Mouse (Mus musculus) kidney, adult 8-10 months (tissue): ENCODE results near the gene Olfr868.

Experiments
- DNase-seq, 2 experiments: peaks; one replicate each; pipeline ENCODE4 v3.0.0; 2022

Olfr868 gene

DNA sequence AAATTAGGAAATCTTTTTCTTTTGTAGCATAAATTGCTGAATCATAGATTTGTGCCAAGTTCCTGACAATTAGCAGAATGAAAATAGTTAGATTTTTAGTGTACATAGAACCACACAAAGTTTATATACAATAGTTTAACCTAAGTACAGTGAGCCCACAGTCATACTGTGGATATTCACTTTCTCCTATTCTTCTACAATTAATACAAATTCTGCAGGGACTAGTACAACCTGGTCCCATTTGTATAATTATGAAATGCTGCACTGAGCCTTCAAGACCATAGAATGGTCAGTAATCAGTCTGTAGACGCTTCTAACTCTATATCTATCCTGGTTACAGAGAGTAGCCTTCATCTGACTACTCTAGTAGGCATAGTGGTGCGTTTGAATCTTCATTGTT is at the start of gene Olfr868:
Gene Olfr868 (plus strand): TSS at position 301 of the 400 bp plus-strand sequence.
- DNase-seq = no peak

DNA sequence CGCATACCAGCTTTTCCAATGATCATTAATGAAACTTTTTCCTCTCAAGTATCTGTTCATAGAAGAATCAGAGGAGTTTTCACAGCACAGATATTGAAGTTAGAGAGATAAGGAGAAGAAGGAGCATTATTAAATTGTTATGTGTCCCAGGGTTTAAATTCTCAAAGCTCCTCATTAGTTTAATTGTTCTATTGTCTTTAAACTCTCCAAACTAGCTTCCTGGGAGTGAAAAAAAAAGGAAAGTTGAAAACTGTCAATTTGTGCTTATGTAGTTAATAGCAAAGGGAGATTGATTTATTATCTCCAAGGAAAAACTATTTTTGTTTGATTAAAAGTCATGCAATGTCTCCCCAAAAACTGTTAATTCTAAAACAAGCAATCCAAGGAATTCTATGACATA is 41.0 kb upstream of the Olfr868 start, which contains the start of gene Olfr867:
Gene Olfr867 (minus strand): TSS at position 101 of the 400 bp plus-strand sequence.
- no peak for DNase-seq

- peak in 1 of 2 experiments; percentile 2 for DNase-seq
Observed at GRCm38 (mm10) chr9:20070236-20070635, 28.2 kb upstream of the Olfr868 start.

DNA sequence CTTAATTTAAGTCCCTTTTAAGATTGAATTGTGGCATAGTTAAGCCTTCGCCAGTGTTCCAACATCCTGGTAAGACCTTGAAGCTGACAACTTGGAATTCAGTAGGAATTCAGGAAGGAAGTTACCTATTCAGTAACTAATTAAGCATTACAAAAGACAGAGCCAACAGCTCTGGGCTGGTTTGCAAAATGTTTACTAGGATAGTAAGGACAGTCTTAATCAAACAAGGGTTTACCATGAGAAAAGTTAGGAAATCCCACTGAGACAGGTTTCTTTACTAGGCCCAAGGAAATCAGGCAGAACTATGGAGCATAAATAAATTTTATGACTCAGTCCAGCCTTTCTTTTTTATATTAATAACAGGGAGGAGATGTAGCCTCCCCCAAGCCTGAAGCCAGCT is 27.1 kb upstream of the Olfr868 start:
- peak in 1 of 2 experiments; percentile 1 for DNase-seq

DNA sequence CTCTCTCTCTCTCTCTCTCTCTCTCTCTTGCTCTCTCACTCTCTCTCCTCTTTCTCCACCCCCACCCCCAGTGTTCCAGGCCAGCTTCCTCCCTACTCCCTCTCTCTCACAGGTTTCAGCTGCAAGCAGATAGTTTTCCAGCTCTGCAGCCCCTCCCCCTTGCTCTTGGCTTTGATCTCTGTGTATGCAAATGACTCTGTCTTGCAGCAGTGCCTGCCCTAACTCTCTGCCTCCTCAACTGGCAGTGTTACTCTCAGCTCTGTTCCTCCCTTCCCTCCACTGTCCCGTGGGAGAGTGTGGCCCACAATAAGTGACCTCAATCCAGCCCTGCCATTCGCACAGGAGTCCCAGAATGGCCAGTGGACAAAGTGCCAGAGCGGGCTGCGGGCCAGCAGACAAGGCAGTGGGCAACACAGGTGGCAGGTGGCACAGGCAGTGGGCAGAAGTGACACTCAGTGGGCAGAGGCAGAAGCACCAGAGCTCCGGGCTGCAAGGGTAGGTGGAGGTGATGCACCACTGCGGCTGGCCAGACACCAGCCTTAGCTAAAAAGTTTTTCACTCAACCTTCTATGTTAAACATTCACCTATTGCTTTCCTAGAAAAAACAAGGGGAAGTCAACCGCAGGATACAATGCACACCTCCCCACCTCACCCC is 24.8 kb upstream of the Olfr868 start:
- DNase-seq = peak; percentile 20 to 27

GRCm38 (mm10) chr9:20128709-20129108 is 30.3 kb downstream of the Olfr868 start, which contains the start of gene Olfr869:
TSS of gene Olfr869 (plus strand) at chr9:20129009.
- no peak for DNase-seq

GRCm38 (mm10) chr9:20149706-20150105 is 51.3 kb downstream of the Olfr868 start:
- DNase-seq = peak; percentile 45 to 54
